Mouse (Mus musculus) bone marrow macrophage, adult 2 months (primary cell): ENCODE results near the gene Myo10. TPM values are rescaled to one million over a fixed set of nuclear protein-coding genes. Genes with fewer than 3 reads are reported as not detected.

Experiments
- H3K27ac ChIP-seq: 2 replicates; pipeline ENCODE4 v1.5.1; 2012; ENCODE audit warnings: low read depth, low read length; ENCODE audit not compliant: insufficient read depth
- H3K4me1 ChIP-seq: 2 replicates; pipeline ENCODE4 v1.6.1; 2012; ENCODE audit warnings: low read length; ENCODE audit not compliant: control insufficient read depth, insufficient read depth
- H3K4me3 ChIP-seq: 2 replicates; pipeline ENCODE4 v1.5.1; 2012; ENCODE audit warnings: mild to moderate bottlenecking, low read length, moderate library complexity; ENCODE audit not compliant: insufficient read depth
- CTCF ChIP-seq: IDR thresholded peaks from 2 replicates; pipeline ENCODE4 v1.5.1; 2012; ENCODE audit warnings: low read depth, mild to moderate bottlenecking, low read length, moderate library complexity
- POLR2A ChIP-seq: IDR thresholded peaks from 2 replicates; pipeline ENCODE4 v1.6.1; 2012; ENCODE audit warnings: mild to moderate bottlenecking, low read depth, low read length, borderline replicate concordance
- polyA plus RNA-seq: library from polyadenylated mRNA; stranded (reverse); fragments of >200 nt; gene quantifications from 2 replicates; pipeline ENCODE4 v1.2.4, GENCODE M21; 2012; ENCODE audit not compliant: missing spikeins, insufficient read depth, insufficient read length

Myo10 gene
- polyA plus RNA-seq, 1 experiment = 17.2 TPM

DNA sequence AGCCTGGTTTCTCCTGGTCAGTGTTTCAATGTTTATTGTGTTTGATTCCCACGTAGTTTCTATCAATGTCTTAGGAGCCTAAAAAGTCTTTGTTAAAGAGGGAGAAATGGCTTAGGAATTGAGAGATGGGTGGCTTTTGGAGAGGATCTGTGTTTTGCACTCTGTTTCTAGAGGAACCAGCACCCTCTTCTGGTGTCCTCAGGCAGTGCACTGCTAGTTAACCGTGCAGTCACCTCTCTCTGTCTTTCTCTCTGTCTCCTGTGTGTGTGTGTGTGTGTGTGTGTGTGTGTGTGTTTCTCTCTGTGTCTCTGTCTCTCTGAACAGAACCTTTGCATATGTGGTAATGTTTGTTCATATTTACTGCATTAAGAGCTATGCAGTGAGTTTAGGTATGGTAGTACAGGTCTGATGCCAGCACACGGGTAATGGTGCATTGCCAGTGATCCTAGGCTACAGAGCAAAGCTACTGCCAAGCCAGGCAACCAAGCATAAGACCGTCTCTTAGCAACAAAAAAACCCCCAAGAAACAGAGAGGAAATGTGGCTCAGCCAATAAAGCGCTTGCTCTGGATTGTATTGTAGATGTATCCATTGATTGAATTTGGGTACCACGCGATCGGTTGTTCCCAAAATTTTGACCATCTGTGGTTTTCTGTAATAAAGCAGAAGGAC lies 110.6 kb downstream of the Myo10 start:
- H3K27ac ChIP-seq = no peak overlapping the region
- peak; percentile 9; the same call in 1 of the 2 replicates for TF ChIP-seq CTCF
- TF ChIP-seq POLR2A = no peak
- H3K4me3 ChIP-seq = no peak overlapping the region
- peaks cover 14% of the 10 kb centered on the region for H3K4me1 ChIP-seq

GRCm38 (mm10) chr15:25733739-25734430 lies 111.6 kb downstream of the Myo10 start:
- Histone ChIP-seq H3K4me3 (no peak overlapping the region), H3K27ac (peak overlapping the region; percentile 75), H3K4me1 (peaks cover 14% of the 10 kb centered on the region)
- no peak for TF ChIP-seq POLR2A
- no peak for TF ChIP-seq CTCF

DNA sequence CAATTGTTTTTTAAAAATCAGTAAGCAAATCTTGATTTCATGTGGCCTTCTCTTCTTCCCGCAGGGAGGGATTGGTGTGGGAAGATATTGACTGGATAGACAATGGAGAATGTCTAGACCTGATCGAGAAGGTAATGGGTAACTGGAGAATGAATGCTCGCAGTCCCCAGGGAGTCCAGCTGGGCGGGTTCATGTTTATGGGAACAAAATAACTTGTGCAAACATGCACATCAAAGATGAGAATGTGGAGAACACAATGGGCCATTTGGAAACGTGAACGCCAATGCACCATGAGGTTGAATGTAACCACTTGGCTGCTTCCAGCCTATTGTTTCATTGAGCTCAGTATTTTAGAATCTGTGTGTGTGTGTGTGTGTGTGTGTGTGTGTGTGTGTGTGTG lies 114.2 kb downstream of the Myo10 start:
- no peak overlapping the region for H3K27ac ChIP-seq
- TF ChIP-seq POLR2A (no peak), CTCF (no peak)
- no peak overlapping the region for H3K4me3 ChIP-seq
- peaks cover 14% of the 10 kb centered on the region for H3K4me1 ChIP-seq

GRCm38 (mm10) chr15:25740271-25740670 lies 117.9 kb downstream of the Myo10 start:
- TF ChIP-seq POLR2A (no peak), CTCF (no peak)
- no peak overlapping the region for H3K27ac ChIP-seq
- H3K4me3 ChIP-seq = no peak overlapping the region
- 0 out of 2 replicates have a peak, but pooled peaks cover 3% of the 10 kb centered on the region for H3K4me1 ChIP-seq

- TF ChIP-seq CTCF (no peak), POLR2A (no peak)
- 0 out of 2 replicates have a peak, but pooled peaks cover 3% of the 10 kb centered on the region for H3K4me1 ChIP-seq
- H3K4me3 ChIP-seq = no peak overlapping the region
- H3K27ac ChIP-seq = no peak overlapping the region
Measured at GRCm38 (mm10) chr15:25742196-25742595, 119.9 kb downstream of the Myo10 start.

DNA sequence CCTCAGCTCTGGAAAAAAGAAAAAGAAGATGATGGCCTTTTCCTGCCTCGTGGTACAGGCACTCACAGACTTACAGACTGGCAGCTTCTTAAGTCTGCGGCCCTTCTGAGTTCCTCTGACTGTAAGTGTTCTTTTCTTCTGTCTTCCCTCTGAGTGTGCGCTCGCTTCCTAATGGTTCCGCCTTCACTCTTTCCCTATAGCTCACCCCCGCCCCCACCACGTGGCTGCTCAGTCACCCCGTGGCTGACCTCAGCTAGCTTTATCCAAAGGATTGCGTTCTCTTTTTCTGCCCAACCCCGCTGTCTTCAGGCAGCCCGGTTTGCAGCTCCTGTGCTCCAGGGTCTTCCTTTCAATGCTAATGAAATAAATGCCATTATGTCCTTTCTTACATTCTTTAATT lies 129.2 kb downstream of the Myo10 start:
- Histone ChIP-seq H3K4me1 (no peaks in the 10 kb centered on the region), H3K4me3 (no peak overlapping the region), H3K27ac (no peak overlapping the region)
- no peak for TF ChIP-seq POLR2A
- TF ChIP-seq CTCF = no peak

DNA sequence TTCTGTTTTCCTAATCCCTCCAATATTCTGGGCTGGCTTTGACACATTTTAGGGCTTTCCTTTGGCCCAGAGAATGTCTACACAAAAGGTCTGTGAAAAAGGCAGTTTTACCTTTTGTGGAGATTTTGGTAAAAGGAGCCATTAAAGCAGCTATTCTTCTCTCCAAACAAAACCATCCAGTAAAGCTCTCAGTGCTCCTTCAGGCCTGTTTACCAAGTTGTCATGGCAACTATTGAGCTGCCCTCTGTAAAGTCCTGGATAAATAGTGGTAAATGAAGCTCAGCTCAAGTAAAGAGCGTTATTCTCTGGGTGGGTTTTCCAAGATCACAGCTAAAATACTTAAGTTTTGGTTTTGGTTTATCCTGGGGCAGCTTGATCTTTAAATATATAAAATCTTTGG lies 130.3 kb downstream of the Myo10 start:
- Histone ChIP-seq H3K4me1 (no peaks in the 10 kb centered on the region), H3K4me3 (no peak overlapping the region), H3K27ac (no peak overlapping the region)
- TF ChIP-seq CTCF (no peak), POLR2A (no peak)

DNA sequence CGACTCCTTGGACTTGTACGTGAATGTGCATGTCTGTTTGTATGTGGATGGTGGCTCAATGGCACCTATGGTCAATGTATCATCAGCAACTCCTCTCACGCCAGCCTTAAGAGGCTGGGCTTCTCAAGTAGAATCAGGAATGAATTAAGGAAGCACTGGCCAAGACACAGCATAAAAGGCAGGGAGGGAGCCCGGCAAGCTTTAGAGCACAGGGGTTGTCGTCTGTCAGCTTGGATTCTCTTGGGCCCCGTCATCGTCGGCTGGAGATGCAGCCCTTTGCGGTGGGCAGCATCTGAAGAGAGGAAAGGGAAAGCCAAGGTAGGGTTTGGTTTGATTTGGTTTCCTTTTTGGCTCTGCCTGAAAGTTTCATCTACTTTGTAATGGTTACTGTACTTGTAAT lies 130.7 kb downstream of the Myo10 start:
- H3K4me3 ChIP-seq = no peak overlapping the region
- no peak overlapping the region for H3K27ac ChIP-seq
- H3K4me1 ChIP-seq = no peaks in the 10 kb centered on the region
- TF ChIP-seq POLR2A (no peak), CTCF (no peak)

- H3K27ac ChIP-seq = no peak overlapping the region
- H3K4me1 ChIP-seq = no peaks in the 10 kb centered on the region
- H3K4me3 ChIP-seq = no peak overlapping the region
- TF ChIP-seq CTCF (no peak), POLR2A (no peak)
Measured at GRCm38 (mm10) chr15:25753878-25754277, 131.6 kb downstream of the Myo10 start.

DNA sequence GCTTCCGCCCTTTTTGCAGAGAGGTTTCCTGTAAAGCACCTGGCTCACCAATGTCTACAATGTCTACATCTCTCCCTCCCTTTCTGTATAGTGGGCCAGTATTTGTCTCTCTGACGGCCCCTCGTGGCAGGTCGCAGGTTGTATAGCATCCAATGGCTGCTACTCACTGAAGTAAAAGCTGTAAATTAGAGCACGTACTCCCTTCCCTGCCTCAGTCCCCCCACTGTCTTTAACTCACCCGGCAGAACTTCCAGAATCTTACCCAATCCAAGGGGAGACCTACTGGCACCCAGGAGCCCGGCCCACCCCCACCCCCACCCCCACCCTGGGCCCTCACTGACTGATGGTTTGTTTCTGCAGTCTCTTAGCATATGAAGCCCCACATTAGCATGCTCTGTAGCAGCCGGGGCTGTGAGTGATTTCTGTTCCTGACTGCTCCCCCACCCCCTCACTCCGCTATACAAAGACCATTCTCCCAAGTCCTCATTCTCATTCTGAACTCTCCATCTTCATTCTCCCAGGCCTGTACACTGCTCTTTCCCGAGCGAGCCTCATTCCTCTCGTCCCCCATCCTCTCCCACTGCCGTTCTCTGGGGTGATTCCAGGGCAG lies 132.1 kb downstream of the Myo10 start:
- no peaks in the 10 kb centered on the region for H3K4me1 ChIP-seq
- no peak for TF ChIP-seq POLR2A
- TF ChIP-seq CTCF = no peak
- H3K27ac ChIP-seq = no peak overlapping the region
- H3K4me3 ChIP-seq = no peak overlapping the region
